Mouse (Mus musculus) E14TG2a.4 (cell line): ENCODE measurements around the gene Ush2a.
A peak's percentile ranks its signal among the peaks of the same experiment; 100 is the strongest.

Experiments used
- CTCF ChIP-seq: conservative IDR thresholded peaks from 2 replicates; pipeline ENCODE4 v1.5.1; 2014; ENCODE audit warnings: low read length
- POU5F1 ChIP-seq: IDR thresholded peaks from 2 replicates; pipeline ENCODE4 v1.6.1; 2014; ENCODE audit warnings: low read length, borderline replicate concordance

DNA sequence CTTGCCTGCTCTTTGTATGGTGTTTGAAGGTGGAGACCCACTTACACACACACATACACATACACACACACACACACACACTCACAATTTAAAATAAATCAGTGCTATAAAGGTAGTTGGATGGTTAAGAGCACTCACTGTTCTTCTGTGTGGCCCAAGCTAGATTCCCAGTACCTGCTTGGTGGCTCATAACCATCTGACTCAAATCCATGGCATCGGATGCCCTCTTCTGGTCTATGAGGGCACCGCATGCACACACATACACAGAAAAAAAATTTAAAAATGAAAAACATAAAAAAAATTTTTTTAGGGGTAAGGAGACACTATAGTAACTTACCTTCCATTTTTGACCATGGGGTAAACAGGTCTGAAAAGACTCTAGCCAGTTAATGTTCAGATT lies 593.2 kb downstream of the Ush2a start:
- TF ChIP-seq CTCF (peak; percentile 33; the same call in 1 of the 2 replicates), POU5F1 (no peak)
